Mouse (Mus musculus) colon, adult 2 months (tissue): ENCODE data around the gene Otop3. TPM values are rescaled to one million over a fixed set of nuclear protein-coding genes. Genes with fewer than 3 reads are reported as not detected.

Experiments
- polyA plus RNA-seq: library from polyadenylated mRNA; depleted of rRNA; stranded (reverse); fragments of >200 nt; gene quantifications from 2 replicates; pipeline ENCODE4 v1.2.3, GENCODE M21; 2012; rRNA removed

Otop3 gene
- polyA plus RNA-seq, result 0.05 TPM in 1 of 2 replicates, not detected in the other

GRCm38 (mm10) chr11:115334531-115334930 is at the start of gene Otop3:
Gene Otop3 (plus strand): TSS chr11:115334731.

GRCm38 (mm10) chr11:115297214-115297826 is 37.2 kb upstream of the Otop3 start, which contains the start of gene Fads6:
Gene Fads6 (minus strand): TSS chr11:115297663.

GRCm38 (mm10) chr11:115306863-115307262 is 27.7 kb upstream of the Otop3 start, which contains the start of gene Otop2:
Gene Otop2 (plus strand): TSS chr11:115307163.

GRCm38 (mm10) chr11:115321906-115322693 is 12.4 kb upstream of the Otop3 start, which contains the start of gene Ush1g:
Gene Ush1g (minus strand): TSS chr11:115322041.

GRCm38 (mm10) chr11:115367395-115367944 is 32.9 kb downstream of the Otop3 start, which contains the start of gene Hid1:
Gene Hid1 (minus strand): TSS chr11:115367756.

GRCm38 (mm10) chr11:115381743-115382539 is 47.4 kb downstream of the Otop3 start, which contains the start of gene Cdr2l:
Gene Cdr2l (plus strand): TSS chr11:115381916.

Other genes starting within 250 kb of the Otop3 start
- gene Rab37, start 243.3 kb upstream of the Otop3 start, polyA plus RNA-seq, result 2.8 and 3.3 TPM in 2 replicates
- gene Cd300lf, start 200.7 kb upstream of the Otop3 start, polyA plus RNA-seq, result 1.9 and 2.3 TPM in 2 replicates
- gene Slc9a3r1, start 171.4 kb upstream of the Otop3 start, polyA plus RNA-seq, result 199 and 208 TPM in 2 replicates
- gene Tmem104, start 147.2 kb upstream of the Otop3 start, polyA plus RNA-seq, result 12.2 and 12.5 TPM in 2 replicates
- gene Nat9, start 146.9 kb upstream of the Otop3 start, polyA plus RNA-seq, result 20.6 and 29.8 TPM in 2 replicates
- 0.06 TPM in 1 of 2 replicates, not detected in the other for gene Grin2c, start 67.5 kb upstream of the Otop3 start, polyA plus RNA-seq
- 23.6 and 27.4 TPM in 2 replicates for gene Fdxr, start 57.7 kb upstream of the Otop3 start, polyA plus RNA-seq
- gene Fads6, start 37.1 kb upstream of the Otop3 start, polyA plus RNA-seq, result 0.81 and 1.7 TPM in 2 replicates
- not detected in 2 replicates for gene Otop2, start 27.6 kb upstream of the Otop3 start, polyA plus RNA-seq
- gene Ush1g, start 12.7 kb upstream of the Otop3 start, polyA plus RNA-seq, result 0.03 and 0.17 TPM in 2 replicates
- gene Hid1, start 33.0 kb downstream of the Otop3 start, polyA plus RNA-seq, result 154 and 170 TPM in 2 replicates
- gene Cdr2l, start 47.2 kb downstream of the Otop3 start, polyA plus RNA-seq, result 15.9 and 17.5 TPM in 2 replicates
- gene Mrpl58, start 69.0 kb downstream of the Otop3 start, polyA plus RNA-seq, result 62.6 and 65.1 TPM in 2 replicates
- 70.2 and 90.1 TPM in 2 replicates for gene Atp5h, start 85.2 kb downstream of the Otop3 start, polyA plus RNA-seq
- gene Kctd2, start 85.4 kb downstream of the Otop3 start, polyA plus RNA-seq, result 24.0 and 31.1 TPM in 2 replicates
- gene Trim80, start 105.8 kb downstream of the Otop3 start, polyA plus RNA-seq, result 0.38 and 0.44 TPM in 2 replicates
- gene Slc16a5, start 127.7 kb downstream of the Otop3 start, polyA plus RNA-seq, result 96.1 and 135 TPM in 2 replicates
- 13.3 and 13.4 TPM in 2 replicates for gene Armc7, start 140.9 kb downstream of the Otop3 start, polyA plus RNA-seq
- gene Nt5c, start 157.1 kb downstream of the Otop3 start, polyA plus RNA-seq, result 128 and 130 TPM in 2 replicates
- 314 and 446 TPM in 2 replicates for gene Jpt1, start 179.7 kb downstream of the Otop3 start, polyA plus RNA-seq
- gene Sumo2, start 201.5 kb downstream of the Otop3 start, polyA plus RNA-seq, result 24.5 and 24.8 TPM in 2 replicates
- gene Nup85, start 229.7 kb downstream of the Otop3 start, polyA plus RNA-seq, result 25.9 and 31.4 TPM in 2 replicates